Comparison of ENCODE assay signal across 16 mouse cellular contexts in genomic region chr6:126483264-126483867, GRCm38 (mm10). TPM values are rescaled to one million over a fixed set of nuclear protein-coding genes. Genes with fewer than 3 reads are reported as not detected.
DNase-seq lines count a peak whose midpoint lies in the region; ATAC-seq lines count a peak whose summit lies in the region.
"Had no signal": no experiment of that assay in that cellular context is flagged by ENCODE, and none has a peak within 500 bp of the region (broad histone marks: within the 10 kb centered on the region; RNA-seq: fewer than 3 reads in every experiment).

No protein-coding gene starts in this region.

- no peaks in the 10 kb centered on the region for H3K9me3 ChIP-seq in neural tube, embryonic 11.5 days (ENCODE audit: control insufficient read depth, low read length)
- H3K9me3 ChIP-seq: embryonic facial prominence, embryonic 12.5 days; neural tube, embryonic 13.5 days had no signal

- H3K9ac ChIP-seq in neural tube, embryonic 11.5 days (ENCODE audit: low read length) = no peak overlapping the region
- H3K9ac ChIP-seq: embryonic facial prominence, embryonic 12.5 days; neural tube, embryonic 13.5 days had no signal

- peak; percentile 93 for DNase-seq in heart, adult 11 months
- DNase-seq in heart, postnatal 25 days (ENCODE audit: low spot score) = no peak
- DNase-seq in neural tube, embryonic 11.5 days (ENCODE audit: low spot score) = no peak
- DNase-seq in neural tube, embryonic 10.5 days (ENCODE audit: extremely low spot score, low spot score) = no peak
- peak; percentile 72 for DNase-seq in gastrocnemius, postnatal 14 days
- DNase-seq in right cerebral cortex, postnatal 36 days (ENCODE audit: low spot score in 2 of 2) = no peak
- no peak for DNase-seq in testis, postnatal 10 days (ENCODE audit: low spot score)
- DNase-seq in right cerebral cortex, postnatal 14 days = no peak
- DNase-seq: midbrain, embryonic 14.5 days; thymus, postnatal 4 days had no signal

- H3K27ac ChIP-seq in neural tube, embryonic 11.5 days (ENCODE audit: low read depth, low read length) = no peak overlapping the region
- H3K27ac ChIP-seq: embryonic facial prominence, embryonic 12.5 days; kidney, postnatal 0 days; neural tube, embryonic 13.5 days; stomach, postnatal 0 days had no signal

- 64% methylated on average over 11 of the region's 11 CpGs for WGBS in neural tube, embryonic 11.5 days

- H3K27me3 ChIP-seq in neural tube, embryonic 11.5 days (ENCODE audit: control insufficient read depth, insufficient read depth, low read length) = no peaks in the 10 kb centered on the region
- H3K27me3 ChIP-seq: embryonic facial prominence, embryonic 12.5 days; neural tube, embryonic 13.5 days had no signal

- no peak overlapping the region for H3K4me2 ChIP-seq in neural tube, embryonic 11.5 days (ENCODE audit: low read depth)
- H3K4me2 ChIP-seq: embryonic facial prominence, embryonic 12.5 days; liver, embryonic 11.5 days; neural tube, embryonic 13.5 days had no signal

- intact Hi-C loops in heart, postnatal 25 days (cut with DNase I) = no loop called here
- intact Hi-C loops in gastrocnemius, postnatal 14 days (cut with DNase I; ENCODE audit: low total_unique reads) = no loop called here

- ATAC-seq in neural tube, embryonic 11.5 days (ENCODE audit: insufficient read depth, low FRiP score, low TSS enrichment) = 0 out of 2 replicates have a peak, but pooled peaks have one; percentile 13

- H3K4me1 ChIP-seq in neural tube, embryonic 11.5 days (ENCODE audit: control insufficient read depth, insufficient read depth, low read length) = no peaks in the 10 kb centered on the region
- H3K4me1 ChIP-seq: embryonic facial prominence, embryonic 12.5 days; neural tube, embryonic 13.5 days had no signal

- H3K36me3 ChIP-seq in neural tube, embryonic 11.5 days (ENCODE audit: control insufficient read depth, insufficient read depth, low read length) = no peaks in the 10 kb centered on the region
- H3K36me3 ChIP-seq: embryonic facial prominence, embryonic 12.5 days; neural tube, embryonic 13.5 days had no signal

- no peak overlapping the region for H3K4me3 ChIP-seq in neural tube, embryonic 11.5 days (ENCODE audit: low read depth, low read length)
- H3K4me3 ChIP-seq: embryonic facial prominence, embryonic 12.5 days; neural tube, embryonic 13.5 days had no signal

RNA-seq across cellular contexts. Expression of gene Kcna5, which starts 51.8 kb away (rescaled TPM):
- 10 to 100 TPM; 13.4 to 16.7 TPM for total RNA-seq in heart, postnatal 25 days (2021)
- 2.1 and 2.8 TPM in 2 replicates for polyA plus RNA-seq in neural tube, embryonic 11.5 days (2014; fragmentation: Nextera tagmentation; extraction: Ambion mirVana)
- 10 to 100 TPM in 1 of 2 experiments, 1 to 10 TPM in 1; 2.8 to 11.2 TPM for total RNA-seq in gastrocnemius, postnatal 14 days (2021)
- total RNA-seq: MEL had no signal

Comparison
In these comparisons a context has a peak if more than half of its experiments do, and no peak if none do; other contexts are left out.
1. DNase-seq: peak in heart, adult 11 months (single experiment) and gastrocnemius, postnatal 14 days (single experiment); none in heart, postnatal 25 days (single experiment), neural tube, embryonic 11.5 days (single experiment), neural tube, embryonic 10.5 days (single experiment), right cerebral cortex, postnatal 36 days (0 of 2), testis, postnatal 10 days (single experiment) and right cerebral cortex, postnatal 14 days (single experiment).